Mouse (Mus musculus) urinary bladder, postnatal 25 days (tissue): ENCODE measurements around the gene Iqcf3.

Source experiments
- DNase-seq: peaks from one replicate; pipeline ENCODE4 v3.0.0; 2022; ENCODE audit warnings: low spot score

The Iqcf3 gene

DNA sequence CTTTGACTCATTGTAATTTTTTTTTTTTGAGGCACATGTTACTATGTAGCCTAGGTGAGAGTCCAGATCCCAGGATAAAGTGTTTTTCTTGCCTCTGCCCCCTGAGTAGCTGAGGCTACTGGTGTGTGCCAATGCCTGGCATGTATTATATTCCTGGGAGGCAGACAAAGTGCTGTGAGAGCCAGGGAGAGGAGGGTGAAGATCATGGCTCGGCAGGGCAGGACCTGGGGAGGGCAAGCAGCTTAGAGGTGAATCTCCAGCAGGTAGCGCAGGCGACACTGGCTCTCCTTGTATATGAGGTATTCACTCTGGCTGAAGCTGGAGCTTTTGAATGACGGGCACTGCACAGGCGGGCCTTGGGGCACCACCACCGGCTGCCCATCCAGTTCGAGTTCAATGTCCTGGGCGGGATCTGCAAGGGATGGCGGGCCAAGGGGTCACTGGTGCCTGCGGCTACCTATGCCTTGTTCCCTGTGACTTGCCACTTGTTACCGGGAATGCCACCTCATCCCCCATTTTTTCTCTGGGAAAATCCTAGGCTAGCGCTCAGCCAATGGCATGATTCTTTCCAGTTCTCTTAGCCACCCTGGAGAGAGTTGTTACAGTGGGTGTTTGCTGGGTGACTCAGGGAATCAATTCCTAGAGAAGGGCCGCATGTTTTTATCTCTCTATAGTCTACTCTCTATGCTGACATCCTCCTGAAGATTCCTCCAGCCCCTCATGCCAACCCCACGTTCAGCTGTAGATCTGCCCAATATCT, 90.3 kb downstream of the Iqcf3 start:
- DNase-seq, result no peak

DNA sequence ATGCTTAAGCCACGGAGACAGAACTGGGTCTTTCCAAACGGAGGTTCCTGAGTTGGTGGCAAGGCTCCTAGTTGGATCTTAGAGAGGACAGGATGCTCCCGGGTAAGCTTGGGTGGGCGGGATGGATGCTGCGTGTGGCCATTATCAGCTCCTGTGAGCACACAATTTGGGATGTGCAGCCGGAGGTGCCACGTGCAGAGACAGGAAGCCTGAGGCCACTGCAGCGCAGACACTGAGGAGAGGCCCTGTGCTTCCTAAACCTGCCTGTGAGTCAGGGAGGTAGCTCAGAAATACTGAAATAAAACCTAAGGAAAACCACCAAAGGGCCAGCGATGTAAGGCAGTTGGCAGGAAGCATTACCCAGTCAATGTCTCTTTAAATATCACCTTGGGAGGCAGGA, 91.7 kb downstream of the Iqcf3 start:
- no peak for DNase-seq

DNA sequence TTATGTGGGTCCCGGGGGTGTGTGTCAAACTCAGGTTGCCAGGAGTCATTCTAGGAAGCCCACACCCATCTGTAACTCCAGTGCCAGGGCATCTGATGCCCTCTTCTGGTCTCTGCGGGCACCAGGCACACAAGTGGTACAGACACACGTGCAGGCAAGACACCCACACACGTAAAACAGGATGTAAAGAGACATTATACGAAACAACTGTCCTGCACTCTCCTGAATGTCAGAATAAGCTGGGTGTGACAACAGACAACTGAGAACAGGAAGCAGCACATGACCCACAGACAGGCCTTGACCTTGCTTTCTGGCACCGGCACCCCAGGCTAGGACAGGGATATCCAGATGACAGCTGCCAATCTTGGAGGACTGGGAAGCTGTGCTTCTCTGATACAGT, 92.1 kb downstream of the Iqcf3 start:
- no peak for DNase-seq

DNA sequence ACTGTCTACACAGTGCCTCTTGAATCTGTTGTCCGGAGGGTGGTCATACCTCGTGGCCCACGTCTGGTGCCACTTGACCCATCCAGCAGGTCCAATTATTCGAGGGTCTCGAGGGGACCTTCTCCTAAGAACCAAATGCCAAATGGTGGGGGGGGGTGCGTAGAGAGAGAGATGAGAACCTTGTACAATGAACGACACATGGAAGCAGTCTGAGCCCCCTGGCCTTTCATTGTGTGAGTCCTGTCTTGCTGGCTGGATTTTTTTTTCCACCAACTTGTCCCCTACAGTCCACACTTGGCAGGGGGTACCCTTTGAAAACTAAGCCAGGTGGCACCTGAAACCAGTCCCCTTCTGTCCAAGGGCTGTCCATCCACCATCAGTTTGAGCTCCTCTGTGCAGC, 93.7 kb downstream of the Iqcf3 start:
- DNase-seq, result no peak

DNA sequence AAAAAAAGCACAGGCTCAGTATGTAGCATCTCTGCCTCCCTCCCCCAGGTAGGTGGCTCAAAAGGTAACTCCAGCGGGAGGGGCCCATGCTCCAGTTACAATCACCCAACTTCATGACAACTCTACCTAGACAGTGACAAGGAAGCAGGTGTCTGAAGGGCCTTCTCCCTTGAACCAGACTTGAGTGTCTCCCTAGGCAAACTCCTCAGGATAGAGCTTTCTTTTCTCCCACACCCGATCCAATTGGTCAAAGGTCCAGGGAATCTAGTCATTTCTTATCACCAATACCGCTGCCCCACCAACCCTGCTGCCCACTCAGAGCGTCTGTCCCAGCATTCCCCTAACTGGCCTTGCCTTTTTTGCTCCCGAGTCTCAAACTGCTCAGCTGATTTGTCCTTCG, 94.7 kb downstream of the Iqcf3 start:
- no peak for DNase-seq

DNA sequence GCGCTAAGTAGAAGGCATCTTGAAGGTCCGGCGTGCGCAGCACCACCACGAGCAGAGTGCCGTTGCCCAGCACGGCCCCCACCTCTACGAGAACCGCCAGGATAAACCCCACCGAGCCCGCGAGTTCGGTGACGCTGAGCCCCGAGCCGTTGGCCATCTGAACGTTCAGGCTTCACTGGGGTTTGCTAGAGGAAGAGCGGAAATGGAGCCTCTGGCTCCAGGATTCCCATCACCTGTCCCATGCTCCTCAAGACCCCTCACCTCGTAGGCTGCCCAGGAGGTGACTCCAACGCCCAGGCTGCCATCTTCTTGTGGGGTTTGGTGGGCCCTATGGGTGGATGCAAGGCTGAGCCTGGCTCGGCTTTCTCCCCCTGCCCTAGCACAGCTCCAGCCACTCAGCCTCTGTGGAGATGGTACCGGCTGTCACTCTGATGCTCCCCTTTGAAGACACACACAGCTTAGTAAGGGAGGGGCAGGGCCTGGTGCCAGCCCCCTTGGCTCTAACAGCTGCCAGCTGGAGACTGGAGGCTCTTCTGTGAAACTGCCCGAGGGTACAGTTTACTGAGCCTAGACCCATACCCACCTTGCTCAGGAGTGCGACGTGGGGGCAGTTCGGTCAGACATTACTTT, 95.7 kb downstream of the Iqcf3 start, which contains the start of gene Gpr62:
TSS of gene Gpr62 (minus strand) at position 368 of the 630 bp plus-strand sequence.
- no peak for DNase-seq

DNA sequence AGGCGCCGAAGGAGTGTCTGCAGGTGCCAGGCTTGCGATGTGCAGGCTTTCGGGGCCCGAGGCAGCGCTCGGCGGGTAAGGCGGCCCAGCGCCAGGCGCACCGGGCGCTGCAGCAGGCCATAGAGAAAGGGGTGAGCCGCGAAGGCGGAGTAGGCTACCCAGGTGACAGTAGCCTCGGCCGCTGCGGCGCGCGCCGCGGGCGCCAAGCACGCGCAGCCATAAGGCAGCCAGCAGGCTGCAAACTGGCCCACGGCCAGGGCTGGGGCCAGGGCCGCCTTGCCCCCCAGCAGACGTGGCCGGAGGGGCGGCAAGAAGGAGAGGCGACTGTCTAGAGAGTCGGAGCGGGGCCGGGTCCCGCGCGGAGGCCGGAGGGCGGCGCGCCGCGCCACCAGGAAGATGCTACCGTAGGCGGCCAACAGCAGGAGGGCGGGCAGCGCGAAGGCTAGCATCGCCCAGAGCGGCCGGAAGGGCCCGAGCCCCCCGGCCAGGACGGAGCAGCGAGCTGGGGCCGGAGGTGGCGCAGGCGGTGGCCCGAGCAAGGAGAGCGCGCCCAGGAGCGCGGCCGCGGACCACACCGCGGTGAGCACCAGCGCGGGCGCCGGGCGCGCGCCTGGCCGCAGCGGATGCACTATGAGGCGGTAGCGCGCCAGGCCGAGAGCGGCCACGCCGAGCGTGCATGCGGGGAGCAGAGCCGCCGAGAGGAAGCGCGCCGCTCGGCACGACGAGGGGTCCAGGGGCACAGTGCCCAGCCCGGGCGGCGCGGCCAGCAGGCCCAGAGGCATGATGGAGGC, 96.5 kb downstream of the Iqcf3 start:
- DNase-seq, result no peak

DNA sequence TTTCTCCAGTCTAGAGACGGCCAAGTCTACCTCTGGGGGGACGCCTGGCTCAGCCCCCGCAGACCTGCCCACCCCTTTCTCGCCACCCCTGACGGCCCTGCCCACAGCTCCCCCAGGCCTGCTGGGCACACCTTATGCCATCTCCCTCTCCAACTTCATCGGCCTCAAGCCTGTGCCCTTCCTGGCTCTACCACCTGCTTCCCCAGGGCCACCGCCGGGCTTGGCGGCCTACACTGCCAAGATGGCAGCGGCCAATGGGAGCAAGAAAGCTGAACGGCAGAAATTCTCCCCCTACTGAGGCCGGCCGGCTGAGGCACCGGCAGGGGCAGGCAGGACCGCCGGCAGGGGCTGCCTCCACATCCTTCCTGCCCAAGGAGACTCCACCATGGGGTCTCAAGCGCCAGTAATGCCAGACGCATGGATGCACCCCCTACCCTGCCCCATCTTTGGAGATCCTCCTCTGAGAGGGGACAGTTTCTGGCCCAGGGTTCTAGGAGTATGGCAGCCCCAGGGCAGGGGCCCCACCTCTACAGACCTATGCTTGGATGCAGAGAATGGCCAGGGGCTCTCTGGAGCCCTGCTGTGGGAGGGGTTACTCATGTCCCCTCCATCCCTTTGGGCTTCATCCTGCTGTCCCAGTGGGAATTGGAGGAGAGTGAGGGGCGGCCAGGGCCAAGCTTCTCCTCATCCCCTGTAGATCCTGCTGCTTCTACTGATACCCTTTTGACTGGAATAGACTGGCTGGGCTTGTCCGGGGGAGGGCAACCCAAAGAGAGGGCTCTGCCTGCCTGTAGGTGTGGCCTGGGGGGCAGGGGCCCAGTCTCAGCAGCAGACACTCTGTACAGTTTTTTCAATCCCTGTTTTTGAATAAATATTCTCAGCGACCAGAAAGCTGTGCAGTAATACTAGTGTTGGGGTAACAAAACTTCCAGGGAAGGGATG, 98.0 kb downstream of the Iqcf3 start:
- DNase-seq, result no peak

DNA sequence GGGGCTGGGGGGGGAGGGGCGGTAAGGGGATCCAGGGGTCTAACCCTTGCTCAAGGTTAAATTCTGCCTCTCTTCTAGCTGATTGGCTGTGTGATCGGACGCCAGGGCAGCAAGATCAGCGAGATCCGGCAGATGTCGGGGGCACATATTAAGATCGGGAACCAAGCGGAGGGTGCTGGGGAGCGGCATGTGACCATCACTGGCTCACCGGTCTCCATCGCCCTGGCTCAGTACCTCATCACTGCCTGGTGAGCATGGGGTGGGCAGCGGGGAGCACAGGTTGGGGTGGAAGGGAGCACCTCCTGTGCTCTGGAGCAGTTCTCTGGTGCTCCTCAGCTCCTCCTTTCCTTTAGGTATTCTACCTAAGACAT, 99.0 kb downstream of the Iqcf3 start:
- DNase-seq, result no peak

DNA sequence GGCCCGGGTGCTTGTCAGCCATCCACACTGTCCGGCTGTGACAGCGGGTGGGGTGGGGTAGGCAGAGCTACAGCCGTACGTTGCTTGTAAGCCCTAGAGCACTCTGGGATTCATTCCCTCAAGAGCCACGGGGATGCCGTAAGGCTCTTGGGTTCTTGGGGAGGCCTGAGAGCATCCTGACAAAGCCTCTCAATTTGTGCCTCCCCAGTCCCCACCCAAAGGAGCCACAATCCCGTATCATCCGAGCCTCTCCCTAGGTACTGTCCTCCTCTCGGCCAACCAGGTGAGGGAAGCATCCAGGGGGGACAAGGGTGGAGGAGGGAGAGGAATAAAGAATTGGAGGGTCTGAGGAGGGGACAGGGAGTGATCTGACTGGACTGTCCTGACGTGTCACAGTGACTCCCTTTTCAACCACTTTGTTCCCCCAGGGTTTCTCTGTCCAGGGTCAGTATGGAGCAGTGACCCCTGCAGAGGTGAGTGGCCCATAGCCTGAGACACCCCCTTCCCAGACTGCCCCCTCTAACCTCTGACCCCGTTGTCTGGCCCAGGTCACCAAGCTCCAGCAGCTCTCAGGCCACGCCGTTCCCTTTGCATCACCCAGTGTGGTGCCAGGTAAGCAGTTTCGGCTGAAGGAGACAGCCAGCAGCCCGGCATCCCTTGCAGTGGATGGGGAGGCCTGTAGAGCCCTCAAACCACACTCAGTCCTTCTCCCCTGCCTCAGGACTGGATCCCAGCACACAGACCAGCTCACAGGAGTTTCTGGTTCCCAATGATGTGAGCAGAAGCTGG, 99.6 kb downstream of the Iqcf3 start:
- no peak for DNase-seq

DNA sequence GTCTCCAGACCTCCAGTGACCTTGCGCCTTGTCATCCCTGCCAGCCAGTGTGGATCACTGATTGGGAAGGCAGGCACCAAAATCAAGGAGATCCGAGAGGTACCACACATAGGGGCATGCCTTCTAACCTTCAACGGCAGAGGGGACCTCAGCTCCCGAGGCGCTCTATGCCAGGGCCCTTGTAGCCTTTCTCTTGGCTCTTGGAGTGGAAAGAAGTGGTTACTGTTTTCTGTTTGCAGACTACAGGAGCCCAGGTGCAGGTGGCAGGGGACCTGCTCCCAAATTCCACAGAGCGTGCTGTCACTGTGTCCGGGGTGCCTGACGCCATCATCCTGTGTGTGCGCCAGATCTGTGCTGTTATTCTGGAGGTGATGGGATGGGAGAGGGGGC, 100.4 kb downstream of the Iqcf3 start:
- DNase-seq, result no peak

DNA sequence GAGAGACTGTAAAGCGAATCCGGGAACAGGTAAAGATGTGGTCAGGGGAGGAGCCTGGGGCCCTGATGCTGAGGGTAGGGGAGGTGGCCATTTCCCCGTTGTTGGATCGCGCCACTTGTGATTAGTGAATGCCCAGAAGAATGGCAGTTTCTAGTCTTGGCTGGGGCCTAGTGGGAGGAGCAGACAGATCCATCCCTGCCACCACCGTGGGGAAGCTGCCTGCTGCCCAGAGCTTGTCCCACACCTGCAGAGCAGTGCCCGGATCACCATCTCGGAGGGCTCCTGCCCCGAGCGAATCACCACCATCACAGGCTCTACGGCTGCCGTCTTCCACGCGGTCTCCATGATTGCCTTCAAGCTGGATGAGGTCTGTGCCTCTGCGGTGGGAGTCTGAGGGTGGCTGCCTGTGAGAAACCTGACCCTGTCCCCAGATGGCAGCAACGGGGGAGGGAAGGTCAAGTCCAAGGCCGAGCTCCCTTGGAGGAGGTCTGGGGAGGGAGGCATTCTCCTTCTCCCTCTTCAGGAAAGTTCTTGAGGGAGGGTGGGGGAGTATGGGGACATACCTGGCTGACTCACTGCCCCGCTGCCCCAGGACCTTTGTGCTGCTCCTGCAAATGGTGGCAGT, 100.9 kb downstream of the Iqcf3 start:
- no peak for DNase-seq

DNA sequence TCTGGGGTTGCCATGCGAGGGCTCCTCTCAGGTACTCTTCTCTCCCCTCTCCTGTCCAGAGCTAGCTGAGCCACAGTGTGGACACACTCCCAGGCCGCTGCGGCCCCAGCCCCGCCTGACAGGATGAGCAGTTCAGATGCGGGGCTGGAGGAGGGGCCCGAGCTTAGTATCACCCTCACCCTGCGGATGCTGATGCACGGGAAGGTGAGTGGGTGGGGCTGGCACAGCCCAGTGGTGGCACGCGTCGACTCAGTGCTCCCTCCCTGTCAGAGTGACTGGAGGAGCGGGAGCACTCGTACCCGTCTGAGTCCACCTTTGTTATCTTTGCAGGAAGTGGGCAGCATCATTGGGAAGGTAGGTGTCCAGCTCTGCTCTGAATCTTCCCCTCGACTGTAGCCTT, 101.5 kb downstream of the Iqcf3 start:
- DNase-seq, result no peak

DNA sequence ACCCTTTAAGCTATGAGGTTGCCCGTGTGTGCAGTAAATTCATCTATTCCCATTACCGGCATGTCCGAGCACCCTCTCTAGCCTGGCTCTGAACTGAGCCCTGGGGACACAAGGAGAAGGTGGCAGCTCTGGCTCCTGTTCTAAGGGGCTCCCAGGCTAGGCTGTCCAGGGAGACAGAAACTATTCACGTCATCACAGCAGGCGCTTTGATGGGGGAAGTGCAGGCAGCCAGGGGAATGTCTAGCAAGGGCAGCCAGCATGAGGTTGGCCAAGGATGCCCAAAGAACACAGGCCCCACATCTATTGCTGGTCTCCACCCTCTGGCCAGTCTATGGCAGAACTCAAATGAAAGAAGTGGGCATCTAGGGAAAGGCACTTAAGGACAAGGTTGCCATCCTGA, 103.5 kb downstream of the Iqcf3 start:
- DNase-seq, result no peak

DNA sequence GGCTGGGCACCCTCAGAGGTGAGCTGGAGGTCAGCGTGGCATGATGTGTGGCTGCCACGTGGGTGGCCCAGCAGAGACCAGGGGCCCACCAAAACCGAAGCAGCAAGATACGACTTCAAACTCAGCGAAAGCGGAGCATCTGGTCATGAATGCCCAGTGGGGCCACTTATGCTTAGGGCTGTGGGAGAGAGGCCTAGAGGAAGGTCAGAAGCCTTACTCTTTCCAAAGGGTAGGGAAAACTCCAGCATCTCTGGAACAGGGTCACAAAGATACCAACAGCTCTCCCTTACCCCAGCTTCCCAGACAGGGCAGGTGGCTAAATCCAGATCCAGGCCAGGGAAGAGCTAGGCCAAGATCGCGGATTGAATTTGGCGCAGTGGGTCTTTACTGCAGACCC, 104.3 kb downstream of the Iqcf3 start:
- no peak for DNase-seq

DNA sequence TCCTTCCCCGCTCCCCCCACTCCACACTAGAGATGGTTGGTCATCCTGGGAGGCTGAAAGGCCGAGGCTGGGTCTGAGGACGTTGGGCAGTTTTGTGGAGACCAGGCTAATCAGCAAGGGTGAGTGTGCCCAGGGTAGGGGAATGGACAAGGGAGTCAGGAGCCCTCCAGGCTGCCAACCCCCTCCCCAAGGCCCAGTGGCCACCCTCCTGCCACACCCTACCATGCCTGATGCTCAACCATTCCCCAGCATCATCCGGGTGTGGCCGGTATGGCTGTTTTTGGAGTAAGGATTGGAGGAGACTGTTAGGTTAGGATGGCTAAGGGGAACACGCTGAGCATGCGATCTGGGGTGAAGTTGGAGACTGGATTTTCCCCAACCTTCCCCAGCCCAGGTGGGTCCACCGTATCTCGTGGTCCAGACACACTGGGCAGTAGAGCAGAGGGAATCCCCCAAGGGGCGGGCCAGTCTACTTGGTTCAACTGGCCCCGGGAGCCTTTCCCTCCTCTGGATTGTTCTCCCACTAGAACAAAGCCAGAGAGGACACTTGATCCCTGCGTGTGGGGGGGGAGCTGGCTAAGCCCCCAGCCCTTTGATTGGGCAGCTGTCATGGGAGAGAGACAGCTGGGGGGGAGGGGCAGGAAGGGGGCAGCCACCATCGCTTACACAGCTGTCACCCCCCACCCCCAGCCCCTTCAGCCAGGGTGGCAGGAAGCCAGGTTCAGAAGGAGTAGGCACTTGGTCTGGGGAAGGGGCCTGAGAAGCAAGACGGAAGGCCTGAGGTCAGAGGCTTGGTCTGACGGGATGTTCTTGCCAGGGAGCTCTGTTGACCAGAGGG, 104.9 kb downstream of the Iqcf3 start:
- no peak for DNase-seq

DNA sequence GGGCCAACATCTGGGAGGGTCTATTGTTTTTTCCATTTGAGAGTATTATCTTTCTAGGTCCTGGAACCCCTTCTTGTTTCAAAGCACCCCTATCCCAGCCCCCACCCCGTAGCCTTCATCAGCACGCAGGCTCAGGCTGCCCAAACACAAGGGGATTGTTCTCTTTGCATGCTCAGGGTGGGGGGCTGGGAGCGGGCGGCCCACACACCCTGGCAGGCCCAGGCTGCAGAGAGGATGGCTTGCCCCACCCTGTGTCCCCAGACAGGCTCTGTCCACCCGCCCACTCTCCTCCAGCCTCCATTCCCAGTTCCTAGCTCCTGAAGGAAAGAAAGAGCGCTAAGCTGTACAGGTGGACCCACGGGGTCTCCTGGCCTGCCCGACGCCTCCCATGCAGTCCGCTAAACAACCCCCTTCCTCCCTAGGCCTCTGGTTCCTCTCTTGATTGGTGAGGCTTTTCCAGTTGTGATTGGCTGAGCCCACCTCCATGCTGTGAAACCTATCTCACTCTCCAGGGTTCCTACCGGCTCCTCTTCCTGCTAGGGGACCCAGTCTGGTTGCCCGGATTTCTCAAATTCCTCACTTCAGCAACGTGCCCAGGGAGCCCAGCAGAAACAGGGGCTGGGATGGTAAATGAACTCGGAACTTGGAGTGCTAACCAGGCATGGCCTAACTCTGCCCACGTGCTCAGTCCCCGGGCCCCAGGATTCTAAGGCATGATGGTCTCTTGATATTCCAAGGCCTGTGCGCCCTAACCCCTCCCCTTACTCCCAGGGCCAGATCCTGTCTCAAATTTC, 106.3 kb downstream of the Iqcf3 start:
- no peak for DNase-seq

DNA sequence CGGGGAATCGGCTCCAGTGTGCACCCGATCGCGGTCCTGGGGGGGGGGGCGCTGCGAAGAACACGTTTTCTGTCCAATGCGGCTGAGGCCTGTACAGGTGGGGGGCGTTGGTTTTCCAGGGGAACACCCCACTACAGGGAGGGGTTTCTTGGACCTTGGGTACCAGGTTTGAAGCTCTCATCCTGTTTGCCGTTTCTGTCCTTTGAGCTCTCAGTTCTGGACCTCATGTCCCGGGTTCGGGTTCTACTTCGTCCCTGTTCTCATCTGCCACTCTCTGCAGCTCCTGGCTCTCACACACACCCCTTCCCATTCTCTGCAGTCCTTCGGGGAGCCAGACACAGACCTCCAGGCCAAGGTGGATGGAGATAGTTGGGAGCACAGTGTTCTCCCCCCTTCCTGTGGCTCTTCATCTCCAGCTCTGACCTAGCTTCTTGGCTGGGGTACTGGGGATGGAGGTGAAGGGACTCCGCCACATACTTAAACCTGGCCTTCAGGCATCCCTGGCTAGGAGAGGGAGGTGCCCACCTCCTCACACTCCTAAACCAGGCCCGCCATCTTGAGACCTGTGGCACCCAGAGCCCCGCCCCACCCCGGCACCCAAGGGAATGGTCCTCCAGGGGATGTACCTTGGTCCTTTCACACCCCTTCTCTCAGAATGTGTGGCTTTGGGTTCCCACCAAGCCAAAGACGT, 107.2 kb downstream of the Iqcf3 start:
- DNase-seq, result no peak
